Mouse (Mus musculus) embryonic facial prominence, embryonic 10.5 days (tissue): ENCODE measurements at regions not wholly inside any gene's neighbourhood (a gene's known extent, or its start where the extent isn't known, plus 50 kb on each side); places are given as distances from the start of the nearest gene placed in this dataset.

ENCODE experiments used
- DNase-seq: peaks from one replicate; pipeline ENCODE4 v3.0.0-alpha.2; 2017; ENCODE audit warnings: low spot score
- H3K27ac ChIP-seq: fragments of 300-500 bp; sonication (generic); replicated peaks from 2 replicates; pipeline ENCODE4 v1.5.1; 2016; ENCODE audit warnings: mild to moderate bottlenecking
- H3K27me3 ChIP-seq: fragments of 300-500 bp; sonication (generic); replicated peaks from 2 replicates; pipeline ENCODE4 v1.6.1; 2016; ENCODE audit warnings: low read depth, mild to moderate bottlenecking; ENCODE audit not compliant: poor library complexity, severe bottlenecking
- H3K36me3 ChIP-seq: fragments of 300-500 bp; sonication (generic); replicated peaks from 2 replicates; pipeline ENCODE4 v1.6.1; 2016; ENCODE audit warnings: mild to moderate bottlenecking, moderate library complexity
- H3K4me1 ChIP-seq: fragments of 300-500 bp; sonication (generic); 2 replicates; pipeline ENCODE4 v1.6.1; 2016
- H3K4me3 ChIP-seq: fragments of 300-500 bp; sonication (generic); 2 replicates; pipeline ENCODE4 v1.5.1; 2016; ENCODE audit warnings: mild to moderate bottlenecking, moderate library complexity
- H3K9me3 ChIP-seq: fragments of 300-500 bp; sonication (generic); 2 replicates; pipeline ENCODE4 v1.6.1; 2016; ENCODE audit warnings: mild to moderate bottlenecking
- WGBS: fragments of 180-500 bp; shearing (Covaris S2); methylation state at CpG from one replicate; pipeline ENCODE4 v1.1.7; 2016; 5-methylcytosine and 5-hydroxymethylcytosine counted together

GRCm38 (mm10) chr4:47638876-47639494 lies 164.5 kb downstream of the Sec61b start:
- 77% methylated on average over 10 of the region's 10 CpGs for WGBS
- no peak for DNase-seq
- Histone ChIP-seq H3K27ac (no peak overlapping the region; the same call in 1 of the 2 replicates), H3K4me1 (no peaks in the 10 kb centered on the region), H3K27me3 (no peaks in the 10 kb centered on the region), H3K4me3 (no peak overlapping the region), H3K36me3 (no peaks in the 10 kb centered on the region), H3K9me3 (no peaks in the 10 kb centered on the region)

DNA sequence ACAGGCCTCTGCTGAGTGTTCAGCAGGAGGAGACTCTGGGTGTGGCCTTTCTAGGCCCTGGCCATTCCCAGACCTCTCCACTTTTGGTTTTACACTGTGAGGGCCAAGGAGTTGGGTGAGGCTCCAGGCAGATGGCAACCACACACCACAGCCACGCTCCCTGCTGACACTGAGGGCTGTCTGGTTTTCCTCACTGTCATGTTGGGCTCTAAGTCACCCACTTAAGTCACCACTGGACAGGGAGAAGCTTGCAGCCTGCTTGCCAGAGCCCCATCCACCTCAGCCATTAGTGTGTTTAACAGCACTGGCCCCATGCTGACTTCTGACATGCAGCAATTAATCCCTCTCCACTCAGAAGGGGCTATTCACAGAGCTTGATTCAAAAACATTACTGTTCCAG lies 170.6 kb downstream of the Sec61b start:
- peak; percentile 13 for DNase-seq
- H3K4me1 ChIP-seq = peaks cover 7% of the 10 kb centered on the region; the same call in 1 of the 2 replicates
- no peak overlapping the region; the same call in 1 of the 2 replicates for H3K27ac ChIP-seq
- H3K4me3 ChIP-seq = no peak overlapping the region
- 77% methylated on average over 1 of the region's 1 CpGs for WGBS
- H3K27me3 ChIP-seq = no peaks in the 10 kb centered on the region
- H3K36me3 ChIP-seq = no peaks in the 10 kb centered on the region
- H3K9me3 ChIP-seq = peaks cover 9% of the 10 kb centered on the region; the same call in 1 of the 2 replicates

DNA sequence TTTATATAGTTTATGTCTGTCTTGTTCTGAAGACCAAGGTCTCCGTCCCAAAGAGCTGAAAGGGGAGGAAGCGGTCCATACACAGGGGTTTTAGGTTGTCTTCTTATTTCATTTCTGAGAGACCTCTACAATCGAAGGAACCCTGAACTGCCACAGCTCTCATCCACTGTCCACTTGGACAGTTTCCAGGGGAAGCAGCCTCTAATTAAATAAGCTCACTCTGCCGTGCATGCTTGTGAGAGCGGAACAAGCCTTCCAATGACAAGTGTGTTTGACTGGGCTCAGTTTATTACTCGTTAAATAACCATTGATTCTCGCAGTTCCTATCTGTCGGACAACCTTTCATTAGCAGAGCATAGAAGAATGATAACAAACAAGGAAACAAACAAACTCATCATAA lies 174.2 kb downstream of the Sec61b start:
- peaks cover 9% of the 10 kb centered on the region; the same call in 1 of the 2 replicates for H3K9me3 ChIP-seq
- no peak for DNase-seq
- no peak overlapping the region for H3K4me3 ChIP-seq
- H3K36me3 ChIP-seq = no peaks in the 10 kb centered on the region
- H3K4me1 ChIP-seq = peaks cover 11% of the 10 kb centered on the region
- H3K27ac ChIP-seq = no peak overlapping the region
- H3K27me3 ChIP-seq = no peaks in the 10 kb centered on the region
- WGBS = 85% methylated on average over 8 of the region's 8 CpGs

GRCm38 (mm10) chr4:47649951-47650350 lies 175.5 kb downstream of the Sec61b start:
- H3K4me1 ChIP-seq = peaks cover 8% of the 10 kb centered on the region
- DNase-seq = no peak
- no peak overlapping the region for H3K4me3 ChIP-seq
- peaks cover 9% of the 10 kb centered on the region; the same call in 1 of the 2 replicates for H3K9me3 ChIP-seq
- H3K27me3 ChIP-seq = no peaks in the 10 kb centered on the region
- no peak overlapping the region for H3K27ac ChIP-seq
- H3K36me3 ChIP-seq = no peaks in the 10 kb centered on the region
- WGBS = 84% methylated on average over 3 of the region's 3 CpGs

DNA sequence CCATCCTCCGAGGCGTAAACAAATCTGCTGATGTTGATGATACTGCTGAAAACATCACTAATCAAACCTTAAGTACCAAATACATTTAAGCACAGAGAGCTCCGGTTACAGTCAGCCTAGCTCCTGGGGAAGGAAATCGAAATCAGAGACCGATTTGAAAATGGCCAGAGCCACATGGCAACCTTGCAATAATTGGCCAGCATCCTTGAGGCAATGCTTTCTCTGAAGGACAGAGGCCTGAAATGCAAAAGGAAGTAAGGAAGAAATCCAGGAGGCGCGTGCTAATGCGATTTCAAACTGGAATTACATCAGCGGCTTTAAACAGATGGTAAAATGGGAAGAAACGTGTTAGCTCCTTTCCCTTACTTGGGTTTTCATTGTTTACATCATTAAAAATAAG lies 177.1 kb downstream of the Sec61b start:
- peak; percentile 27 for DNase-seq
- Histone ChIP-seq H3K27ac (no peak overlapping the region), H3K36me3 (no peaks in the 10 kb centered on the region), H3K4me3 (no peak overlapping the region), H3K27me3 (no peaks in the 10 kb centered on the region), H3K4me1 (peaks cover 4% of the 10 kb centered on the region; the same call in 1 of the 2 replicates), H3K9me3 (peaks cover 6% of the 10 kb centered on the region; the same call in 1 of the 2 replicates)
- 77% methylated on average over 10 of the region's 10 CpGs for WGBS

GRCm38 (mm10) chr4:47653143-47653542 lies 178.7 kb downstream of the Sec61b start:
- H3K4me1 ChIP-seq = peaks cover 4% of the 10 kb centered on the region; the same call in 1 of the 2 replicates
- H3K27ac ChIP-seq = no peak overlapping the region
- H3K9me3 ChIP-seq = no peaks in the 10 kb centered on the region
- no peaks in the 10 kb centered on the region for H3K27me3 ChIP-seq
- no peaks in the 10 kb centered on the region for H3K36me3 ChIP-seq
- 80% methylated on average over 2 of the region's 2 CpGs for WGBS
- H3K4me3 ChIP-seq = no peak overlapping the region
- DNase-seq = no peak

- 77% methylated on average over 5 of the region's 5 CpGs for WGBS
- DNase-seq = no peak
- H3K4me3 ChIP-seq = no peak overlapping the region
- H3K9me3 ChIP-seq = no peaks in the 10 kb centered on the region
- no peak overlapping the region for H3K27ac ChIP-seq
- 0 out of 2 replicates have a peak, but pooled peaks cover 6% of the 10 kb centered on the region for H3K4me1 ChIP-seq
- no peaks in the 10 kb centered on the region for H3K36me3 ChIP-seq
- no peaks in the 10 kb centered on the region for H3K27me3 ChIP-seq
Observed at GRCm38 (mm10) chr4:47669519-47669918, 195.1 kb downstream of the Sec61b start.

GRCm38 (mm10) chr4:47670476-47670875 lies 196.0 kb downstream of the Sec61b start:
- no peaks in the 10 kb centered on the region for H3K27me3 ChIP-seq
- H3K4me1 ChIP-seq = 0 out of 2 replicates have a peak, but pooled peaks cover 6% of the 10 kb centered on the region
- no peak for DNase-seq
- H3K36me3 ChIP-seq = no peaks in the 10 kb centered on the region
- no peak overlapping the region for H3K27ac ChIP-seq
- 76% methylated on average over 3 of the region's 3 CpGs for WGBS
- H3K9me3 ChIP-seq = no peaks in the 10 kb centered on the region
- no peak overlapping the region for H3K4me3 ChIP-seq

- 0 out of 2 replicates have a peak, but pooled peaks cover 6% of the 10 kb centered on the region for H3K4me1 ChIP-seq
- no peak for DNase-seq
- no peaks in the 10 kb centered on the region for H3K9me3 ChIP-seq
- WGBS = 93% methylated on average over 5 of the region's 5 CpGs
- no peaks in the 10 kb centered on the region for H3K27me3 ChIP-seq
- no peak overlapping the region for H3K4me3 ChIP-seq
- no peak overlapping the region for H3K27ac ChIP-seq
- H3K36me3 ChIP-seq = no peaks in the 10 kb centered on the region
Observed at GRCm38 (mm10) chr4:47671362-47671761, 196.9 kb downstream of the Sec61b start.

- Histone ChIP-seq H3K4me3 (no peak overlapping the region), H3K9me3 (no peaks in the 10 kb centered on the region), H3K27me3 (no peaks in the 10 kb centered on the region), H3K4me1 (no peaks in the 10 kb centered on the region), H3K36me3 (no peaks in the 10 kb centered on the region), H3K27ac (no peak overlapping the region)
- no peak for DNase-seq
- WGBS = 88% methylated on average over 4 of the region's 4 CpGs
Observed at GRCm38 (mm10) chr4:47681141-47681540, 206.7 kb downstream of the Sec61b start.

DNA sequence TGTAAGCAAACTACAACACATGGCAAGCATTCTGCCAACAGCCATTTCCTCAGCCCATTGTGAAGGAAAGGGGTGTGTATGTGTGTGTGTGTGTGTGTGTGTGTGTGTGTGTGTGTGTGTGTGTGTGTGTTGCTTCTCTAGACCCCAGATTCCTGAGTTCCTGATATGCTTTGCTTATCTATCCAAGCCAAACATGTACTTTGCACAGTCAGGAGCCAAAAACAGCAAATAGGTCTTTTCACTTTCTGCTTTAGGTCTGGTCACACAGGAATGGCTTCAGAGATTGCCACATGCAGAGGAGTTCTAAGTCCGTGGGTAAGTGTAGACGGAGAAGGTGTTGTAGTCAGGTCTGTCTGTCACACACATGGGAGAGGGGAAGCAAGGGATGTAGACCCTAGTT lies 216.7 kb downstream of the Sec61b start:
- H3K4me3 ChIP-seq = no peak overlapping the region
- no peaks in the 10 kb centered on the region for H3K4me1 ChIP-seq
- H3K27me3 ChIP-seq = no peaks in the 10 kb centered on the region
- WGBS = 89% methylated on average over 2 of the region's 2 CpGs
- no peak for DNase-seq
- H3K27ac ChIP-seq = no peak overlapping the region
- H3K36me3 ChIP-seq = no peaks in the 10 kb centered on the region
- H3K9me3 ChIP-seq = no peaks in the 10 kb centered on the region

- no peak for DNase-seq
- no peaks in the 10 kb centered on the region for H3K36me3 ChIP-seq
- H3K27ac ChIP-seq = no peak overlapping the region
- no peaks in the 10 kb centered on the region for H3K9me3 ChIP-seq
- no peak overlapping the region for H3K4me3 ChIP-seq
- no peaks in the 10 kb centered on the region for H3K4me1 ChIP-seq
- H3K27me3 ChIP-seq = no peaks in the 10 kb centered on the region
Observed at GRCm38 (mm10) chr4:47692654-47693053, 218.2 kb downstream of the Sec61b start.

DNA sequence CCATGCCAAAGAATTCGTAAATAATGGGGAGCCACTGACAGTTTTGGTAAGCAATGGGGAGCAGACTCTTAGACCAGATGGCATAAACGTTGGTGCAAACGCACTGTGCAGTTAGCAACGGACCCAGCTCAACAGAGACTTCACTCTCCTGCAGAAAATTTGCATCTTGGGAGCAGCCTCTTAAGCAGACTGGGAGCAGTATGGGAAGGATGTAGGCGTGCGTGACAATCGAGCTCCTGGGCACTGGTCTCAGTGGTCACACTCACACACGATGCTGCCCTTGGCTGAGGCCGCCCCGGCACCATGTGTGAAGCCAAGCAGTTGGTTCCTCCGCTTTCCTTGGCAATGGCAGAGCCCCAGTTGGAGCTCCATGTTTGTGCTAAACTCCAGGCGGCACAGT lies 218.8 kb downstream of the Sec61b start:
- WGBS = 87% methylated on average over 12 of the region's 12 CpGs
- Histone ChIP-seq H3K27ac (no peak overlapping the region), H3K4me1 (no peaks in the 10 kb centered on the region), H3K36me3 (no peaks in the 10 kb centered on the region), H3K9me3 (no peaks in the 10 kb centered on the region), H3K4me3 (no peak overlapping the region), H3K27me3 (no peaks in the 10 kb centered on the region)
- no peak for DNase-seq
